Mouse (Mus musculus): ENCODE data around the gene Dnajb11. TPM values are rescaled to one million over a fixed set of nuclear protein-coding genes. Genes with fewer than 3 reads are reported as not detected.

The Dnajb11 gene
- total and polyA plus RNA-seq, 3 experiments: 25.1 to 121 (median 44.4) TPM

- H3K27me3 ChIP-seq (ENCODE audit: insufficient read depth, low read length): peaks cover 11% of the 10 kb centered on the region
- ATAC-seq (ENCODE audit: extremely low read depth, insufficient number of reproducible peaks, low FRiP score, poor library complexity, severe bottlenecking): no peak
Measured at GRCm38 (mm10) chr16:22886726-22887125, 29.1 kb downstream of the Dnajb11 start.

GRCm38 (mm10) chr16:22888835-22889234, 31.2 kb downstream of the Dnajb11 start:
- TF ChIP-seq TAL1 (conservative IDR thresholded peaks at IDR 0.05; ENCODE audit: low read depth, low read length) (no peak), GATA1 (IDR thresholded peaks at IDR 0.05; ENCODE audit: borderline replicate concordance, low read length) (no peak), CTCF (IDR thresholded peaks at IDR 0.05; ENCODE audit: low read depth, low read length) (no peak), GATA2 (IDR thresholded peaks at IDR 0.05; ENCODE audit: borderline replicate concordance, low read depth, low read length) (no peak), POLR2AphosphoS5 (IDR thresholded peaks at IDR 0.05; ENCODE audit: insufficient replicate concordance, low read depth, low read length) (no peak)
- ATAC-seq (ENCODE audit: extremely low read depth, insufficient number of reproducible peaks, low FRiP score, poor library complexity, severe bottlenecking) (no peak), DNase-seq (ENCODE audit: low spot score) (no peak)
- Histone ChIP-seq H3K27me3 (ENCODE audit: insufficient read depth, low read length) (peaks cover 13% of the 10 kb centered on the region), H3K4me1 (ENCODE audit: insufficient read depth, low read depth, low read length) (no peaks in the 10 kb centered on the region), H3K4me3 (ENCODE audit: low read depth, low read length) (no peak overlapping the region), H3K36me3 (replicated peaks) (no peaks in the 10 kb centered on the region), H3K9me3 (replicated peaks) (no peaks in the 10 kb centered on the region)

More at GRCm38 (mm10) chr16:22886726-22887125, 29.1 kb downstream of the Dnajb11 start:
- Histone ChIP-seq H3K4me1 (ENCODE audit: insufficient read depth, low read depth, low read length) (peaks cover 5% of the 10 kb centered on the region; the same call in 1 of the 2 replicates), H3K9me3 (replicated peaks) (no peaks in the 10 kb centered on the region), H3K36me3 (replicated peaks) (no peaks in the 10 kb centered on the region), H3K4me3 (ENCODE audit: low read depth, low read length) (no peak overlapping the region)
- DNase-seq (ENCODE audit: low spot score): no peak
- TF ChIP-seq POLR2AphosphoS5 (IDR thresholded peaks at IDR 0.05; ENCODE audit: insufficient replicate concordance, low read depth, low read length) (no peak), GATA1 (IDR thresholded peaks at IDR 0.05; ENCODE audit: borderline replicate concordance, low read length) (no peak), GATA2 (IDR thresholded peaks at IDR 0.05; ENCODE audit: borderline replicate concordance, low read depth, low read length) (no peak), TAL1 (conservative IDR thresholded peaks at IDR 0.05; ENCODE audit: low read depth, low read length) (no peak), CTCF (IDR thresholded peaks at IDR 0.05; ENCODE audit: low read depth, low read length) (no peak)

- H3K4me3 ChIP-seq (ENCODE audit: low read depth, low read length): no peak overlapping the region
- ATAC-seq (ENCODE audit: extremely low read depth, insufficient number of reproducible peaks, low FRiP score, poor library complexity, severe bottlenecking) (no peak), DNase-seq (ENCODE audit: low spot score) (no peak)
- no peaks in the 10 kb centered on the region for H3K9me3 ChIP-seq (replicated peaks)
- no peaks in the 10 kb centered on the region for H3K4me1 ChIP-seq (ENCODE audit: insufficient read depth, low read depth, low read length)
- peaks cover 13% of the 10 kb centered on the region for H3K27me3 ChIP-seq (ENCODE audit: insufficient read depth, low read length)
- TF ChIP-seq TAL1 (conservative IDR thresholded peaks at IDR 0.05; ENCODE audit: low read depth, low read length) (no peak), CTCF (IDR thresholded peaks at IDR 0.05; ENCODE audit: low read depth, low read length) (no peak), GATA1 (IDR thresholded peaks at IDR 0.05; ENCODE audit: borderline replicate concordance, low read length) (no peak), GATA2 (IDR thresholded peaks at IDR 0.05; ENCODE audit: borderline replicate concordance, low read depth, low read length) (no peak)
- no peaks in the 10 kb centered on the region for H3K36me3 ChIP-seq (replicated peaks)
Measured at GRCm38 (mm10) chr16:22889716-22890115, 32.1 kb downstream of the Dnajb11 start.

- ATAC-seq (ENCODE audit: extremely low read depth, insufficient number of reproducible peaks, low FRiP score, poor library complexity, severe bottlenecking): no peak
- peaks cover 16% of the 10 kb centered on the region for H3K27me3 ChIP-seq (ENCODE audit: insufficient read depth, low read length)
- H3K9me3 ChIP-seq (replicated peaks): no peaks in the 10 kb centered on the region
- no peak for DNase-seq (ENCODE audit: low spot score)
- no peaks in the 10 kb centered on the region for H3K4me1 ChIP-seq (ENCODE audit: insufficient read depth, low read depth, low read length)
- H3K4me3 ChIP-seq (ENCODE audit: low read depth, low read length): no peak within 1 kb of the TSS
- TF ChIP-seq GATA1 (IDR thresholded peaks at IDR 0.05; ENCODE audit: borderline replicate concordance, low read length) (no peak), TAL1 (conservative IDR thresholded peaks at IDR 0.05; ENCODE audit: low read depth, low read length) (no peak), POLR2AphosphoS5 (IDR thresholded peaks at IDR 0.05; ENCODE audit: insufficient replicate concordance, low read depth, low read length) (no peak), GATA2 (IDR thresholded peaks at IDR 0.05; ENCODE audit: borderline replicate concordance, low read depth, low read length) (no peak), CTCF (IDR thresholded peaks at IDR 0.05; ENCODE audit: low read depth, low read length) (no peak)
- H3K36me3 ChIP-seq (replicated peaks): no peaks in the 10 kb centered on the region
Measured at GRCm38 (mm10) chr16:22890683-22891510, 33.3 kb downstream of the Dnajb11 start, which contains the start of gene Ahsg. Ahsg (plus strand) TSS chr16:22891277.

- H3K4me1 ChIP-seq (ENCODE audit: insufficient read depth, low read depth, low read length): no peaks in the 10 kb centered on the region
- H3K9me3 ChIP-seq (replicated peaks): no peaks in the 10 kb centered on the region
- no peak for ATAC-seq (ENCODE audit: extremely low read depth, insufficient number of reproducible peaks, low FRiP score, poor library complexity, severe bottlenecking)
- TF ChIP-seq POLR2AphosphoS5 (IDR thresholded peaks at IDR 0.05; ENCODE audit: insufficient replicate concordance, low read depth, low read length) (no peak), TAL1 (conservative IDR thresholded peaks at IDR 0.05; ENCODE audit: low read depth, low read length) (no peak), CTCF (IDR thresholded peaks at IDR 0.05; ENCODE audit: low read depth, low read length) (no peak), GATA1 (IDR thresholded peaks at IDR 0.05; ENCODE audit: borderline replicate concordance, low read length) (no peak), GATA2 (IDR thresholded peaks at IDR 0.05; ENCODE audit: borderline replicate concordance, low read depth, low read length) (no peak)
- DNase-seq (ENCODE audit: low spot score): no peak
- H3K36me3 ChIP-seq (replicated peaks): no peaks in the 10 kb centered on the region
- H3K4me3 ChIP-seq (ENCODE audit: low read depth, low read length): no peak overlapping the region
- peaks cover 13% of the 10 kb centered on the region for H3K27me3 ChIP-seq (ENCODE audit: insufficient read depth, low read length)
Measured at GRCm38 (mm10) chr16:22891733-22892154, 34.1 kb downstream of the Dnajb11 start.

GRCm38 (mm10) chr16:22894095-22894494, 36.5 kb downstream of the Dnajb11 start:
- DNase-seq (ENCODE audit: low spot score): no peak
- H3K4me3 ChIP-seq (ENCODE audit: low read depth, low read length): no peak overlapping the region
- H3K27me3 ChIP-seq (ENCODE audit: insufficient read depth, low read length): peaks cover 14% of the 10 kb centered on the region
- H3K4me1 ChIP-seq (ENCODE audit: insufficient read depth, low read depth, low read length): no peaks in the 10 kb centered on the region
- no peak for ATAC-seq (ENCODE audit: extremely low read depth, insufficient number of reproducible peaks, low FRiP score, poor library complexity, severe bottlenecking)
- H3K36me3 ChIP-seq (replicated peaks): no peaks in the 10 kb centered on the region
- TF ChIP-seq CTCF (IDR thresholded peaks at IDR 0.05; ENCODE audit: low read depth, low read length): no peak
- TF ChIP-seq GATA1 (IDR thresholded peaks at IDR 0.05; ENCODE audit: borderline replicate concordance, low read length): no peak
- TF ChIP-seq TAL1 (conservative IDR thresholded peaks at IDR 0.05; ENCODE audit: low read depth, low read length): no peak
- TF ChIP-seq GATA2 (IDR thresholded peaks at IDR 0.05; ENCODE audit: borderline replicate concordance, low read depth, low read length): no peak
- TF ChIP-seq POLR2AphosphoS5 (IDR thresholded peaks at IDR 0.05; ENCODE audit: insufficient replicate concordance, low read depth, low read length): no peak
- H3K9me3 ChIP-seq (replicated peaks): no peaks in the 10 kb centered on the region

All from G1E (cell line).